26 mouse cellular contexts compared by ENCODE assay signal in the genomic region with DNA sequence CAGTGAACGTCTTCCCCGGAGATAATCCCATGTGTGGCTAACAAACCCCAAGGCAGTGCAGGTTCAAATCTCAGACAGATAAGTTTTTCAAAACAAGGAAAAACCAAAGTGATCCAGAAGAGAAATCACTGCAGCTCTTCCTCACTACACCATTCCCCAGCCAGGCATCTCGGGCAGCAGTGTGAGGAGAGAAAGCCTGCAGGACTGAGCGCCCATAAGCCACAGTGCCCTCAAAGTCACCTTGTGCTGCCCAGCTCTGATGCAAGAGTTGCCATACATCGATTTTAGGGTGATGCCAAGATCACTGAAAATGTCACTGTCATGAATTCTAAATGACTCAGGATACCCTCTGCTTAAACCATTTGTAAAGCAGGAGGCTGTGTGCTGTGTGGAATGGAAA. TPM values are rescaled to one million over a fixed set of nuclear protein-coding genes. Genes with fewer than 3 reads are reported as not detected.
DNase-seq lines count a peak whose midpoint lies in the region; ATAC-seq and TF ChIP-seq lines count a peak whose summit lies in the region.
"Had no signal": no experiment of that assay in that cellular context is flagged by ENCODE, and none has a peak within 500 bp of the region (broad histone marks: within the 10 kb centered on the region; RNA-seq: fewer than 3 reads in every experiment).

No protein-coding gene starts in this region.

- peaks cover 9% of the 10 kb centered on the region for H3K36me3 ChIP-seq in heart, embryonic 11.5 days (ENCODE audit: control insufficient read depth, insufficient read depth, low read length)
- H3K36me3 ChIP-seq in hindbrain, embryonic 13.5 days: peaks cover 40% of the 10 kb centered on the region
- peaks cover 75% of the 10 kb centered on the region for H3K36me3 ChIP-seq in hindbrain, embryonic 10.5 days
- H3K36me3 ChIP-seq in liver, adult 2 months (ENCODE audit: control insufficient read depth, insufficient read depth, low read length): peaks cover 9% of the 10 kb centered on the region
- 0 out of 2 replicates have a peak, but pooled peaks cover 2% of the 10 kb centered on the region for H3K36me3 ChIP-seq in liver, embryonic 11.5 days (ENCODE audit: control insufficient read depth, insufficient read depth, low read length)
- H3K36me3 ChIP-seq: midbrain, embryonic 13.5 days had no signal

- H3K9ac ChIP-seq in heart, embryonic 11.5 days (ENCODE audit: low read depth, low read length): peak overlapping the region; percentile 5; the same call in 1 of the 2 replicates
- H3K9ac ChIP-seq in hindbrain, embryonic 13.5 days: no peak overlapping the region
- H3K9ac ChIP-seq in liver, adult 2 months (ENCODE audit: low read depth, low read length): no peak overlapping the region
- H3K9ac ChIP-seq in liver, embryonic 11.5 days (ENCODE audit: low read depth, low read length): no peak overlapping the region
- H3K9ac ChIP-seq: embryonic facial prominence, embryonic 12.5 days; kidney, embryonic 15.5 days; liver, embryonic 14.5 days; midbrain, embryonic 13.5 days; neural tube, embryonic 13.5 days had no signal

- H3K9me3 ChIP-seq in heart, embryonic 11.5 days (replicated peaks; ENCODE audit: control insufficient read depth, low read length): no peaks in the 10 kb centered on the region
- no peaks in the 10 kb centered on the region for H3K9me3 ChIP-seq in hindbrain, embryonic 13.5 days
- no peaks in the 10 kb centered on the region for H3K9me3 ChIP-seq in hindbrain, embryonic 10.5 days
- H3K9me3 ChIP-seq in liver, embryonic 11.5 days (ENCODE audit: control insufficient read depth, low read length): no peaks in the 10 kb centered on the region
- H3K9me3 ChIP-seq: embryonic facial prominence, embryonic 12.5 days; kidney, embryonic 15.5 days; midbrain, embryonic 13.5 days; neural tube, embryonic 13.5 days had no signal

- H3K79me2 ChIP-seq in liver, adult 2 months (ENCODE audit: control insufficient read depth, insufficient read depth, low read length): no peaks in the 10 kb centered on the region

- TF ChIP-seq CTCF in liver, adult 2 months (IDR thresholded peaks at IDR 0.05; ENCODE audit: low read depth, low read length): no peak

- no peak overlapping the region for H3K4me2 ChIP-seq in heart, embryonic 11.5 days
- no peak overlapping the region for H3K4me2 ChIP-seq in hindbrain, embryonic 13.5 days
- H3K4me2 ChIP-seq in liver, embryonic 11.5 days: no peak overlapping the region
- H3K4me2 ChIP-seq: embryonic facial prominence, embryonic 12.5 days; kidney, embryonic 15.5 days; midbrain, embryonic 13.5 days; neural tube, embryonic 13.5 days had no signal

- no peak for TF ChIP-seq POLR2A in liver, adult 2 months (IDR thresholded peaks at IDR 0.05; ENCODE audit: extremely low read depth, insufficient read depth, low read length)

- H3K4me1 ChIP-seq in heart, embryonic 11.5 days (ENCODE audit: control insufficient read depth, insufficient read depth, low read length): peaks cover 26% of the 10 kb centered on the region
- peaks cover 30% of the 10 kb centered on the region for H3K4me1 ChIP-seq in hindbrain, embryonic 13.5 days (replicated peaks)
- H3K4me1 ChIP-seq in hindbrain, embryonic 10.5 days (replicated peaks): peaks cover 10% of the 10 kb centered on the region
- H3K4me1 ChIP-seq in liver, adult 2 months (ENCODE audit: control insufficient read depth, insufficient read depth, low read length): no peaks in the 10 kb centered on the region
- H3K4me1 ChIP-seq in liver, embryonic 11.5 days (replicated peaks; ENCODE audit: control insufficient read depth, insufficient read depth, low read length): peaks cover 6% of the 10 kb centered on the region

- H3K27me3 ChIP-seq in heart, embryonic 11.5 days (ENCODE audit: control insufficient read depth, insufficient read depth, low read length): no peaks in the 10 kb centered on the region
- H3K27me3 ChIP-seq in hindbrain, embryonic 13.5 days: no peaks in the 10 kb centered on the region
- H3K27me3 ChIP-seq in hindbrain, embryonic 10.5 days (ENCODE audit: insufficient read depth, poor library complexity, severe bottlenecking): peaks cover 13% of the 10 kb centered on the region
- no peaks in the 10 kb centered on the region for H3K27me3 ChIP-seq in liver, adult 2 months (ENCODE audit: control insufficient read depth, insufficient read depth, low read length)
- H3K27me3 ChIP-seq in liver, embryonic 11.5 days (replicated peaks; ENCODE audit: control insufficient read depth, insufficient read depth, low read length): no peaks in the 10 kb centered on the region
- H3K27me3 ChIP-seq: neural tube, embryonic 13.5 days had no signal

- 56% methylated on average over 5 of the region's 5 CpGs for WGBS in heart, embryonic 11.5 days (ENCODE audit: insufficient replicate concordance)
- 62% methylated on average over 5 of the region's 5 CpGs for WGBS in hindbrain, embryonic 13.5 days
- 58% methylated on average over 5 of the region's 5 CpGs for WGBS in hindbrain, embryonic 10.5 days
- WGBS in liver, adult 2 months: 67% methylated on average over 5 of the region's 5 CpGs
- 77% methylated on average over 5 of the region's 5 CpGs for WGBS in liver, embryonic 11.5 days

- H3K27ac ChIP-seq in heart, embryonic 11.5 days (ENCODE audit: low read depth, low read length): 0 out of 2 replicates have a peak overlapping the region, but pooled peaks have one; percentile 24
- H3K27ac ChIP-seq in hindbrain, embryonic 13.5 days: 0 out of 2 replicates have a peak overlapping the region, but pooled peaks have one; percentile 18
- H3K27ac ChIP-seq in hindbrain, embryonic 10.5 days: no peak overlapping the region
- no peak overlapping the region for H3K27ac ChIP-seq in liver, adult 2 months (replicated peaks; ENCODE audit: insufficient read depth, low read depth, low read length)
- no peak overlapping the region for H3K27ac ChIP-seq in liver, embryonic 11.5 days (ENCODE audit: low read depth, low read length)
- H3K27ac ChIP-seq: embryonic facial prominence, embryonic 12.5 days; kidney, embryonic 15.5 days; layer of hippocampus, adult 2 months; left cerebral cortex, adult 2 months; liver, embryonic 14.5 days; macrophage; midbrain, embryonic 13.5 days; neural tube, embryonic 13.5 days had no signal

- ATAC-seq in heart, embryonic 11.5 days (replicated peaks; ENCODE audit: insufficient number of reproducible peaks, low FRiP score, low TSS enrichment): no peak
- ATAC-seq in hindbrain, embryonic 13.5 days (ENCODE audit: low FRiP score): no peak
- no peak for ATAC-seq in liver, embryonic 11.5 days (replicated peaks; ENCODE audit: low FRiP score)
- ATAC-seq: forebrain, embryonic 14.5 days; midbrain, embryonic 13.5 days had no signal

- no peak overlapping the region for H3K4me3 ChIP-seq in heart, embryonic 11.5 days (ENCODE audit: low read depth, low read length)
- no peak overlapping the region for H3K4me3 ChIP-seq in hindbrain, embryonic 13.5 days
- no peak overlapping the region for H3K4me3 ChIP-seq in hindbrain, embryonic 10.5 days
- no peak overlapping the region for H3K4me3 ChIP-seq in liver, adult 2 months (ENCODE audit: insufficient read depth, low read depth, low read length)
- H3K4me3 ChIP-seq in liver, embryonic 11.5 days (ENCODE audit: low read depth, low read length): no peak overlapping the region
- H3K4me3 ChIP-seq: embryonic facial prominence, embryonic 12.5 days; kidney, embryonic 15.5 days; layer of hippocampus, adult 2 months; left cerebral cortex, adult 2 months; midbrain, embryonic 13.5 days; neural tube, embryonic 13.5 days had no signal

- DNase-seq in heart, postnatal 4 days: no peak
- no peak for DNase-seq in hindbrain, embryonic 10.5 days (ENCODE audit: low spot score)
- peak; percentile 20 for DNase-seq in liver, adult 2 months (ENCODE audit: extremely low read depth, low read depth, low spot score)
- DNase-seq in liver, embryonic 11.5 days (ENCODE audit: low spot score): no peak
- DNase-seq in layer of hippocampus, adult 11-12 months (ENCODE audit: low spot score): no peak
- DNase-seq: adrenal gland, postnatal 25 days; cerebellum, adult 11-12 months; cerebellum, adult 9-11 months; embryo, embryonic 11 days; gastrocnemius, postnatal 14 days; kidney, adult 18-20 months; kidney, postnatal 25 days; lung, adult 2 months; lung, postnatal 10 days; right cerebral cortex, postnatal 4 days had no signal

RNA-seq across cellular contexts. Expression of a gene that starts 15.7 kb away (rescaled TPM):
- polyA plus RNA-seq in heart, embryonic 11.5 days (2014; fragmentation: Nextera tagmentation; extraction: Ambion mirVana): 72.8 and 89.0 TPM in 2 replicates
- 10 to 100 TPM; 37.8 to 41.6 TPM for total RNA-seq in heart, postnatal 4 days (2021)
- 211 and 212 TPM in 2 replicates for polyA plus RNA-seq in hindbrain, embryonic 13.5 days (2015; fragmentation: Nextera tagmentation; extraction: Ambion mirVana)
- 92.9 and 123 TPM in 2 replicates for polyA plus RNA-seq in hindbrain, embryonic 10.5 days (2016; fragmentation: Nextera tagmentation; extraction: Ambion mirVana)
- 4.8 and 6.1 TPM in 2 replicates for total RNA-seq in liver, adult 2 months (2014; rRNA removed)
- polyA plus RNA-seq in liver, adult 2 months (2012; rRNA removed): 2.0 and 2.5 TPM in 2 replicates
- polyA plus RNA-seq in liver, embryonic 11.5 days (2014; fragmentation: Nextera tagmentation; extraction: Ambion mirVana): 44.7 and 46.6 TPM in 2 replicates

Comparison
In these comparisons a context has a peak if more than half of its experiments do, and no peak if none do; other contexts are left out.
1. H3K27ac ChIP-seq: peak in heart, embryonic 11.5 days (single experiment) and hindbrain, embryonic 13.5 days (single experiment); none in hindbrain, embryonic 10.5 days (single experiment), liver, adult 2 months (single experiment) and liver, embryonic 11.5 days (single experiment).
2. RNA of a gene that starts 15.7 kb away (polyA plus RNA-seq): 211 to 212 TPM in hindbrain, embryonic 13.5 days, 92.9 to 123 TPM in hindbrain, embryonic 10.5 days, 72.8 to 89.0 TPM in heart, embryonic 11.5 days and 44.7 to 46.6 TPM in liver, embryonic 11.5 days; 2.0 to 2.5 TPM in liver, adult 2 months; every median in the first group is over 10 times any median in the second.